Mouse (Mus musculus) spleen, adult 12 weeks (tissue): ENCODE data around the gene Tmem252.

ENCODE experiments used
- DNase-seq: peaks from one replicate; pipeline ENCODE4 v3.0.0; 2022; ENCODE audit warnings: low spot score

The Tmem252 gene

DNA sequence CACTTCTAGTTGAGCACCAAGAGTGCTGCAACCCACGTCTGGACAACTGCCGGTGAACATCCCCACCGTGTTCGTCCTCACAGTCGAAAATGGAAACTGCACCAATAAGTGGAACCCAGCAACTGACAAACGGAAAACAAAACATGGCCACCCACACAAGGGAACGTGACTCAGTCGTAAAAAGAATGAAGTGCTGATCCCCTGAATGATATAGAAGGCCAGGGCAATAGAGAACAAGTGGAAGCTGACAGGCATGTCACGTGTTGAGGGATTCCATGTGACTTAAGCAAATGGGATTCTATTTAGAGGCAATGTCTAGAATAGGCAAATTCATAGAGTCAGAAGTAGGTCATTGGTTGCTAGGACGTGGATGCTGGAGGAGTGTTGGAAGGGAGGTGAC is 50.6 kb downstream of the Tmem252 start:
- DNase-seq: no peak

DNA sequence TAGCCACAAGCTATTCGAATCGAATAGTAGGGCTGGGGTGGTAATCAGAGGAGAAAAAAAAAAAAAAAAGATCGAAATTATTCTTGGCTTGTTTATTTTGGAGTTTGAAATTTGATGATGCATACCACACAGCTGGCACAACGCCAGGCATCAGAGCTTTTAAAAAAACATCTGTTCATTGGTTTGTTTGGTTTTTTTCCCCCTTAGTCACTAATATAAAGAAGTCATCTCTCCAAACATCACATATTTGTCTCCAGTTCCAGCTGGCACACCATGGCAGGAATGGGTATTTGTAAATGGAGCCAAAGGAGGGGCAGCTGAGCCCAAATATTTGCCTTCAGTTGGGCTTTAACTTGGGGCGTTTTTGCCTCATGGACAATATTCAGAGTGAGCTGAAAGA is 56.9 kb downstream of the Tmem252 start:
- DNase-seq: no peak
